Mouse (Mus musculus): ENCODE measurements at regions not wholly inside any gene's neighbourhood (a gene's known extent, or its start where the extent isn't known, plus 50 kb on each side); places are given as distances from the start of the nearest gene placed in this dataset.

GRCm38 (mm10) chr13:83075320-83075877 is 428.4 kb upstream of the Mef2c start:
- no peak for TF ChIP-seq CTCF (IDR thresholded peaks at IDR 0.05; ENCODE audit: extremely low read depth, insufficient read depth, low read length)
- no peak for TF ChIP-seq POLR2A (IDR thresholded peaks at IDR 0.05; ENCODE audit: extremely low read depth, insufficient read depth, low read length)

Data from cortical plate, adult 2 months (tissue).